Mouse (Mus musculus): ENCODE measurements at regions not wholly inside any gene's neighbourhood (a gene's known extent, or its start where the extent isn't known, plus 50 kb on each side); places are given as distances from the start of the nearest gene placed in this dataset.
A peak's percentile ranks its signal among the peaks of the same experiment; 100 is the strongest.

DNA sequence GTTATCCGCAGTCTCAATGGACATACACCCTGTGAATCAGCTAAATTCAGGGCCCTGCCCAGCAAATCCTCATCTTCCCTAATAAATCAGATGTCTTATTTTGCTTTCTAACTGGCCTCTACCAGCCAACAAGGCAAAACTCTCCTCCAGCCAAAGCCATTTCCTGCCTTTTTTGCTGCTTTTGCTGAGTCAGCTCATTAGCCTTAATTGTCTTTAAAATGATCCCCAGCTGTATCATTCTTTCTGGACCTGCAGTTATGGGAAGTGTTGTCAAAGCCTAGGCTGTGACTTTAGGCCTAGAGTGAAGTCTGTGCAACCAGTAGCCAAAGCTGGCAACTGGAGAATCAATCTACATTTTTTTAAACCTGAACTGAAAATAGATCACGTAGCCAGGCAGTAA is 81.4 kb downstream of the Mtpn start:
- no peak for DNase-seq

DNA sequence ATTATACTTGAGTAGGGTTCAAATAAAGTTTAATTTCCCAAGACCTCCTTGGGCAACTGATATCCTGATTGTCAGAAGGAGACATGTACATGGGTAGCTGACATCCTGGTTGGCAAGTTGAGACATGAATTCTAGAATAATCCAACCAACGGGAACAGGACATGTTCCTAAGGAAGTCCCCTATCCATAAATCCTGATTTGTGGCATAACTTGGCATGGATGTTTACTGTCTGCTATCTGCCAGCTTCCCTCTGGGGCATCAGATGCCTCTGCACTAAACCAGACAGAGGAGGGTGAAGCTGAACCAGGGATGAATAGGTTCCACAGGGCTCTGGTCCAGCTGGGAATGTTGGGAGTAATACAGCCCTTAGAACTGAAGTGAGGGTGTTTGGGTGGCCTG is 94.7 kb downstream of the Mtpn start:
- DNase-seq = no peak

DNA sequence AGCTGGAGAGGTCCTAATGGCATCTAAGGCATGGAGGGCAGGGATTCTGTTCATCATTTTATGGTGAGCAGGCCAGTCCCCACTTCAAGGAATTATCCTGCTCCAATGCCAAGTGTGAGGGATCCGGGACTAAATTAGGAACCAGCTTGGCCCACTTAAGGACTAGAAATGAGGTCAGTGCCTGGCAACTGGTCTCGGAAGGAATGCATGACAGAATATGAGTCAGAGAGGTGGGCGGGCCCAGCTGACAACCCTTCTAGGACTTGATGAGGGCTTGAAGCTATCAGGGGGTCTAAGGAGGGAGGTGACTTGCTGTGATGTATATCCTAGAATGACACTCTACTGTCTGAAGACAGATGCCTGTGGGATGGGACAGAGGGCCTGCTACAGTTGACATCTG is 100.4 kb upstream of the Fam180a start:
- DNase-seq = no peak

DNA sequence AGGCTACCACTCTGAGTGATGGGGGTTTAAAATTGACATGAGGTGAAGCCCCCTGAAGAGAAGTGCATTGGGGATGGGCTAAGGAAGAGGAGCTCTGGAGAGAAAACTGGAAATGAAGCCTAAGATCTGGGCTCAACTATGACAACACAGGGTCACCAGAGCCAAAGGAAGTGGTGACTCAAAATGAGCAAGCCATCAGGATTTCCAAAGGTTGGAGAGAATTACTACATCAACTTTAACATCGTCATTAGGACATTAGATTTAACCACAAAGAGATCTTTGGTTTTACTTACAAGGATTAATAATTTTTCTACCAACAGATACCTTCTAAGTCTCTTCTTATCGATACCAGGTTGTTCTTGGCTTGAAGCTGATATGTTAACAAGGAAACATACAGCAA is 98.6 kb upstream of the Fam180a start:
- DNase-seq = no peak

DNA sequence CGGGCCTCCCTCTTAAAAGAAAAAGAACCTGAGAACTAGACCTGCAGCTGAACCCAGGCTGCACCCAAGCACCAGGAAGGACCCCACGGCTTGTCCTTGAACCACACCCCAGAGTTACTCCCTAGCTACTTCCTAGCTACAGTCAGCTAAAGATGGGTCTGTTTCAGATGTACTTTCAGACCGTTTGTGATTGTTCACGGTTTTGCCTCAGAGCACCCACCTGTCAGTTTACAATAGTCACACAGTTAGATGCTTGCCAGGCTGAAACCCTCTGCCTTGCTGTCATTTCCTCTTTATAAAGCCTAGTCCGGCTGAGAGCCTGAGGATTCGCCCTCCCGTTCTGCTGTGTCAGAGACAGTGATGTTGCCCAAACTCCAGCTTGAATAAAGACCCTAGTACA is 95.0 kb upstream of the Fam180a start:
- no peak for DNase-seq

DNA sequence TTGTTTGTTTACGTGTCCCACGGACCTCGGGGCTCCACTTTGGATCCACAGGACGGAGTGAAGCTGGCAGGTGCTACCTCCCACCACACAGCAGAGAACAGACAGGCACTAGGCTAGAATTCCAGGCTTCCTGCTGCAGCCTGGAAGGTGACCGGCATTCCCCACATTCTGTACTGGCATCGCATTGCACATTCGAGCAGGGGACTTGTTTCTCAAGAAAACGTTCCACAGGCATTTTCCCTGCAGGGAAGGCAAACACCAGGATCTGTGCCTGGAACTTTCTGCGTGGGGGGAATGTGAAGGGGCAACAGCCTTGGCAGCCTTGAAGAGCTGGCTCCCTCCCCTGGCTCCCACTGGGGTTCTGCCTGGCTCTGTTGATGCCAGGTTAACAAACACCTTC is 79.1 kb upstream of the Fam180a start:
- no peak for DNase-seq

DNA sequence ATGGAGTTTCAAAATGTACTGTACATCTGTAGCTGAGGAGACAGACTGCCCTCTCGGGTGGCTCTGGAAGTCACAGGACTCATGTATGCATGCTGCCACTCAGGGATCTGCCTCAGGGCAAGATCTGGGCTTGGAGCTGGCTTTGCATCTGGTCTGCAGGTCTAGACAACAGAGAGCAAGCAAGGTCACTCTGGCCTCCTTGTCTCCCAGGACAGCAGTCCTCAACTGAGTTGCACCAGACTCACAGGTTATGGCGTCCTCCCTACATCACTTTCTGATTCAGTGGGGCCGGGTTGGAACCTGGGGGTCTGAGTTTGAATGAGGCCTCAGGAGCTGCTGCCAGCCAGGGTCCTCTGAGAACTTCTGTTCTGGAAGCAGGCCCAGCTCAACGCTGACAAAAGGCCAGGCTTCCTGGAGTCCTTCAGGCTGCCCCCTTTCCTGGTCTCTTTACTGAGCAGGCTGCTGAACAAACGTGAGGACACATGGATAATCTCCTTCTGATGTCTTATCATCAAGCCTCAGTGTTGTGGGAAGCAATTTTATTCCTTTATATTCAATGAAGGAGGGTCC is 77.5 kb upstream of the Fam180a start:
- DNase-seq = no peak

DNA sequence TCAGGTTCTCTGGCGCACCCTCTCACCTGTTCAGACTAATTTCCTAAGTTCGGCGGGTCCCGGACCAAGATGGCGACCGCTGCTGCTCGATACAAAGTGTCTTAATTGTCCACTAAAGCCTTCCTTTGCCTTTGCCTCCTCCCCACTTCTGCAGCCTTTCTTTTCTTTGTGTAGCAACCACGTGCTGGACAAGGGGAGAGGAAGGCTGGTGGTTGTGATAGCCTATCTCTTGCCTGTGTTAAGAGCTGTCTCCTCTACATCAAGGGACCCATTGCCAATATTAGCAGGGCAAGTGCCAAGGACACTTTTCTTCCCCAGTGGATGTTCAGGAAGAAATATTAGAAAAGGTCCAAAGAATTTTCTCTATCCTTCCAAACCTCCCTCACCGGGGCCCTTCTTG is 69.8 kb upstream of the Fam180a start:
- DNase-seq = no peak

DNA sequence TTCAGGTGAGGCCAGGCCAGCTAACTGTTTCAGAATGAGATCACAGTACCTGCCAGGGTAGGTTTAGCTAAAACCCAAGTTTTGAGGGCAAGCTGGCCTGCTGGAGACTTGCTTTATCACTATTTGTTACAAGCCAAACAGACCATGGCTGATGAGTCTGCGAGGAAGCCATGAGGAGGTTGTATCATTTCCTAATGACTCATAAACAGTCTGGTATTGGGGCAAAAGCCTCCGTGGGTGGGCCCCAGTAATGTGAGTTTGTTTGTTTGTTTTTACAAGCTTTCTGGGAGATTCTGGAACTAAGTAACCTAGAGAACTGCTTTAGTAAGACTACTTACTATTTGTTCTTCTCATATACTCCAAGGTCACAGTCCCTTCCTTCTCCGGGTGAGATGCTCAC is 62.9 kb upstream of the Fam180a start:
- no peak for DNase-seq

DNA sequence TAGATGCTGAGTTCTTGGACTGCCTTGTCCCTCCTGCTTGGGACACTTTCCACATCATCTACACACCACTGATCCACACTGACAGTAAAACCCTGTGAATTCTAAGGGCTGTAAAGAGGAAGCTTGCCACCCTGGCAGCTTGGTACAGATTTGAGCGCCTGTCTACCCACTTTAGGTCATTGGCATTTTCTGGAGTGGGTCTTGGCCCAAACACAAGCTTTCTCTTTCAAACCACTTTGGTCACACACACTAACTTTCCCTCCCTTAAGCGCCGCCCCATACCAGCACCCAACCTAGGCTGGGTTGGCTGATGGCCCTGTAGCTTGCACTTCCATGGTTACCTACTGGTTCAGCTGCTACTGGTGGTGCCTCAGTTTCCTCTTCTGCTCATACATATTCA is 55.6 kb upstream of the Fam180a start:
- DNase-seq = no peak

DNA sequence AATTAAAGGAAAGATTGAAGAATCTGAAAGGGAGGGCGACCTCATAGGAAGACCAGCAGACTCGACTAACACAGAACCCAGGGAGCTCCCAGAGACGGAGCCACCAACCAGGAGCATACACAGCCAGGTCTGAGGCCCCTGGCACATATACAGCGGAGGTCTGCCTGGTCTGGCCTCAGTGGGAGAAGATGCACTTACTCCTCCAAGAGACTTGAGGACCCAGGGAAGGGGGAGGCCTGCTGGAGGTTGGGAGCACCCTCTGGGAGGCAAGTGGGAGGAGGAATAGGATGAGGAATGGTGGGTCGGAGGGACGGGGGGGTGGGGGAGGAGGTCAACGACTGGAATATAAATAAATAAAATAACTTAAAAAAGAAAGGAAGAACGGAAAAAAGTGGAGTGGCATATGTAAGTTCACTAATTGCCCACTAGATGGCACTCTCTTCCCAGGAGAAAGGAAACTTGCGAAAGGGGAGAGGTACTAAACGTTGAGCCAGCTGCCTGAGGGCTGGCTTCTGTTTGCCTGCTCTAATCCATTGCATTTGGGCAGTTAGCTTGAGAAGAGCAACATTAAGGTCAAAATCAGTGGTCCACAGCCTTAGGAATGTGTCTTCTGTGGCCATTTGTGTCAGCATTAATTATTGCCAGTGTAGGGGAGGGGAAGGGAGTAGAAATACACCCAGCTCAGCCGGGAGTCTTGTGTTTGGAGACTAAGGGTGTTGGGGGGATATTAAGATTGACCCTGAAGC is 55.0 kb upstream of the Fam180a start:
- peak; percentile 25 for DNase-seq

DNA sequence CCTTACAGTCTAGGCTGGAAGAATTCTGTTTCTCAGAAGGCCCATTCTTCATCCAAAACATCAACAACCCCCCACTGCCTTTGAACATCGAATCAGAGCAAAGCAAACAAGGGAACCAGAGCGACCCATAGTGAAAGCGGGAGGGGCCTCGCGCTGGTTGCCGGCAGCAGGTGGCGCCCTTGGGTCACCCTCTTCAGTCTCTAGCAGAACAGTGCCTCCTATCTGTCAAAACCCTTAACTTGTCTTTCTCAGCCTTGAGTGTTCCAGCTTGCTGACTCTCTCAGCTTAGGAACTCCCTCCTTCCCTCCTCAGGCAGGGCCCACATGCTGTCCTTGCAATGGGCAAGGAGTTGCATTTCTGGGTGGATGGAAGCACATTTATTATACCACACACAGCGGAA is 53.9 kb upstream of the Fam180a start:
- DNase-seq = peak; percentile 49

DNA sequence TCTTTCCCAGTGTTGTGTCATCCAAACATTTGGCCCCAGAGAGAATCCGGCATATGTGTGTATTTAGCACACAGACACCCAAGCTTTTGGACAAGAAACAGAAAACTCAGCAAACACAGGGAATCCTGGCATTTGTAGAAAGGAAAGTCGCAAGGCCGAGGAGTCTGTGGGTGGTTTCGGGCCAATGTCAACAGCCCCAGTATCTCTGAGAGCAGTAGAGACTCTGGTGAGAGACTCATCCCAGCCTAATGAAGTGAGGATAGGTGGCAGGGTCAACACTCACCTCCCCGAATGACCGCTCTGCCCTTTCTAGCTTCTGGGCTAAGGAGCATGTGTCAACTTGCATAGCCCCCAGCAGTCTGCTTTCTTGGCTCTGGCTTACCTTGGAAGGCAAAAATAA is 52.9 kb upstream of the Fam180a start:
- DNase-seq = no peak

DNA sequence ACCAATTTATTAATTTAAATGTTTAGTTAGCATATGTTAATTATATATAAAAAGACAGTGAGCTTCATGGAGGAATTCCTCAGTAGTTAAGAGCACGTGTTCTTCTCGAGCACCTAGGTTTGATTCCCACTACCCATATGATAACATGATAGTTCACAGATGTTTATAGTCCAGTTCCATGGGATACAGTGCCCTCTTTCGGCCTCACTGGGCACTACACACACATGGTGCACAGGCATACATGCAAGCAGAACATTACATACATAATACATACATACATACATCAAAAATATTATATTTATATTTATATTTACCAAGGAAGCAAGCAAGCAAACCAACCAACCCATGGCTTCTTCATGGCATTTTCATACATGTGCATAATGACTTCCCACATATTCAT is 51.6 kb upstream of the Fam180a start:
- no peak for DNase-seq

DNA sequence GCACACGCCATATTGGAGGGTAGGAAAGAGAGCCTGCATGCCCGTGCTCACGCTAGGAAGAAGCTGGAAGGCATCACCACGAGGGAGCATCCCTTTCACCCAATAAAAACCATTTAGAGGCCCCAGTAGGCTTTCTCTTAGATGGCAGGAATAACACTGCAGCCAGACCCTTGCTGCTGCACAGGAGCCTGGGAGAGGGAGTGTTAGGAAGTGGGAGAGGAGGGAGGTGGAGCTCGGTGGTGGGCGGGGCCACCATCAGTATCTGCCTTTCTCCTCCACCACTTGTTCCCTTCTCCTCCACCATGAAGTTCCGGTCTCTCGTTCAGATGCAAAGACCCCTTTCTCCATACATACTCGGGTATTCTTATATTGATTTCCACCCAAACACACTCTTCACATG is 50.6 kb upstream of the Fam180a start:
- DNase-seq = no peak
